Mouse (Mus musculus): ENCODE results near the gene Zbed6.

- no peak for TF ChIP-seq CTCF (IDR thresholded peaks at IDR 0.05; ENCODE audit: low read depth, low read length)
- peak; percentile 71; the same call in 1 of the 2 replicates for TF ChIP-seq EP300 (IDR thresholded peaks at IDR 0.05; ENCODE audit: insufficient read depth, low read depth, low read length)
These were observed 31.5 kb upstream of the Zbed6 start for GRCm38 (mm10) chr1:133692195-133692594.
